Mouse (Mus musculus): ENCODE measurements at regions not wholly inside any gene's neighbourhood (a gene's known extent, or its start where the extent isn't known, plus 50 kb on each side); places are given as distances from the start of the nearest gene placed in this dataset.

DNA sequence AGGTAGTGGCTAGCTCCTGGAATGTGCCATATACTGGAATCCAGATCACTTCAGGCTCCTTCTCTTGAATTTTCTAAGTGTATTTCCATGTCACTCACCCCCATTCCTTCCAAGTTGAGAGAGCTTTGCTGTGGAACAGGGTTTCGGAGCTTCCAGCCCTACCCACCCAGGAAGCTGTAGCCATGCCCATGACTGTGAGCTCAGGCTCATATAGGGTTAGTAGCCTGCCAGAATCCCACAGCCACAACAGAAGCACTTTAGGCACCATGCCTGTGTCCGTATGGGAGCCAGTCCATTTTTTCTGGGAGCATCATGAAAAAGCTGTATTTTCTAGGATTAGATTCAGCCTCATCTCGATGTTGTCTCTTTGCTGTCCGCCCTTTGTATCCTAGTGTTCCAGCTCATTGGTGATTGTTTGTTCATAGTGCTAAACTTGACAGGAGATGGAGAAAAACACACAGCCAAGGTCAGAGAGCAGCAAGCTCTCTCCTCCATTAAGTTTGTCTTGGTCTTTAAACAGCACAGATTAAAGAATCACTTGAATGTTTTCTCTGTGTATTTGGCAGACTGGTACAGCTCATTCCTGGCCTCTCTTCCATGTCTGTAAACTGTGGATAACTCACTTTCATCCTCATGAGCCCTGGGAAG is 526.2 kb upstream of the 4930452B06Rik start:
- no peak for DNase-seq (ENCODE audit: low read depth, low spot score)

DNA sequence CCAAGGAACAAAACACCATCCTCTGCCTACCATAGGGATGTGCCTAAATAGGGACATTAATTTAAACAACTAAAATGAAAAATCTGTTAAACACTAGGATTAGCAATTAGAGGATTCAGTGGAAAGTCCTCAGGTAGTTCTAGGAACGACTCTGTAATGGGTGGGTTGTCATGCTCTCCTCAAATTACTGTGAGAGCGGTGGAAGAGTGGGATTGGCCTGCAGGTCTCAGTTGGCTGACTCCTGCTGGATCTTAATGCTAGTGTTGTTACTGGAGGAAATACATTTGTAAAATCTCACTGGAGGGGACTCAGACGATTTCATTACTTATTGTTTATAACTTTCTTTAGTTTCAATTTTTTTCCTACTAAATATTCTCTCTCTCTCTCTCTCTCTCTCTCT is 525.6 kb upstream of the 4930452B06Rik start:
- no peak for DNase-seq (ENCODE audit: low read depth, low spot score)

DNA sequence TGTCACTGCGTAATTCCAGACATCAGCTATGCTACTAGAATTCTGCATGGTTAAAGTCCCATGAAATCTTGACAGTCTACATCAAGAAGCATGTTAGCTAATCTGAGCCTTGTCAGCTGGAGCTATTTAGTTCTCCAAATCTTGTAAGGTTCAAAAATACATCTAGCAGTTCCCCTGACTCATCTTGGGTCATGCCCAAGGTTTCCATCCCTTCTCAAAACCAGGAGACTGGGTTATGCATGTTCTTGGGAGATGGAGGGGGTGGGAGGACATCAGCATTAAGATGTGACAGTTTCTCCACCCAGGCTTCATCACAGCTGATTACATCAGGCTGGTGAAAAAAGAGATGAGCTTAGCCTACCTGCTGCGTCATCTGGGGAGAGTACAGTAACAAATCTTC is 495.3 kb upstream of the 4930452B06Rik start:
- no peak for DNase-seq (ENCODE audit: low read depth, low spot score)

DNA sequence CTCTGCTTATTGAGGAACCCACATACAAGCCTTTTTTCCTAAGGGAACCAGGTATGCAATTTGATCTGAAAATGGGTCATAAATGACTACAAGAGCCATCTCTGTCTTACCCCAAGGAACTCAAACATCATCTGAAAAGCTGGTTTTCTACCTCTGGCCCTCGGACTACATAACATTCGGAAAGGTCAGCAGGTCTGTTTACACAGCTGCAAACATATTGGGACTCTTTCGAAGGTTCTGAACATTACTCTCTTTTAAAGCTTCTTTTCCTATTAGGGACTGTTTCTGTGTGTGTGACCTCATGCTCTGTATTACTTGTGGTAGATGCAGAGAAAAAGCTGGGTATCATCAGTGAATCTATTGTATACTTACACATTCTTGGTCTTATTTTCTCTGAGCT is 491.9 kb upstream of the 4930452B06Rik start:
- DNase-seq (ENCODE audit: low read depth, low spot score): no peak

DNA sequence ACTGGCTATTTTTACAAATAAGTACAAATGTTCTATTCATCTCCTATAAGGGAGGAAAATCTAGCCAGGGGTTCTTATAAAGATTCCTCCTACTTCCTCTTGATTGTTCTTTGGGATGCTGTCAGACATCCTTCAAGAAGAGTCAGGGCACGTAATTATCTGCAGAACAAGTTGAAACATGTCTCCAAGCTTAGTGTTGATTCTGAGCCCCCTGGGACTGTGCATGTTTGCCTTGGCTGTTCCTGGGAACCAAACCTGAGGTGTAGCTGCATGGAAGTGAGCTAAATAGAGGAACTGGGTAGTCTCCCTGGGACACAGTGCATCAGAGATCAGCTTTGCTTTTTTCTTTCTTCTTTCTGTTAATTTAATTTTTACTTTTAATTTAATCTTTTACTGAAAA is 484.8 kb upstream of the 4930452B06Rik start:
- DNase-seq (ENCODE audit: low read depth, low spot score): no peak

DNA sequence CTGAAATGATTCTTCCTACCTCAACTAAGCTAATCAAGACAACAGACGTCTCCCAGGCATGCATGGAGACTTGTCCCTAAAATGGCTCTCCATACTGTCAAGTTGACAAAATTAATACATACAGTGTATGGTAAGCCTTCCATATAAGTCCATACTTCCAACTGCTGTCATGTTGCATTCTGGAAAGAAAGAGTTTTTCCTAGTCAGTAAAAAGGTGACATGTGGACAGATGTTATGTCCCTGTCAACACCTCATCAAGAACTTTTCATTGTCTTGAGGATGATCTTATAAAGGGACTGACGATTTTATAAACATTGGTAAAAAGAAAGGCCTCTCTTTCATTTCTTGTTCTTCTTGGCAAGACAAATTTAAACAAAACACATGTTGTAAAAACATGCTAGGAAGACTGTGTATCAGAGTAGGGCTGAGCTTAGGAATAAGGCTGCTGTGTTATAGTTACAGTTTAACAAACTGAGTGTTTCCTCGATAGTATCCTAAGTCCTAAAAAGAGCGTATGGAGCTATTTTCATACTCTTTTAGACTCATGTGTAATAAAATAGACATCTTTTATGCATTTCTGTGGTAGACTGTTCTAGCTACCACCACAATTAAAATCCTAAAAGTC is 480.7 kb upstream of the 4930452B06Rik start:
- no peak for DNase-seq (ENCODE audit: low read depth, low spot score)

DNA sequence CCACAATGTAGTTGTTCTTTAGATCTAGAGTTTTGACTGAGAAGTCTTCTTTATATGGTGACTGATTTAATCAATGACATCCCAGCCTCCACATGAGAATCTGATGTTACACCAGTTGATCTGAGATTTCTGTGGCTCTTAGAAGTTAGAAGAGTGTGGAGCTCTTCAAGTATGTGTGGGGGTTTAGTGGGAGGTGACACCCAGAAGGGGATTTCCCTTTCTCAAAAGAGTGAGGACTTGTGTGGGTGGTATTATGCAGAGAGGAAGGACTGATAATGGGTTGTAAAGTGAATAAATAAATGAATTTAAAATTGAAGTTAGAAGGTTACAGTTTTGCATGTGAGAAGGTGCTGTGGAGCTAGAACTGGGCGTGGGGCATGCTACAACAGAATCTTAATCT is 439.7 kb upstream of the 4930452B06Rik start:
- no peak for DNase-seq (ENCODE audit: low read depth, low spot score)

DNA sequence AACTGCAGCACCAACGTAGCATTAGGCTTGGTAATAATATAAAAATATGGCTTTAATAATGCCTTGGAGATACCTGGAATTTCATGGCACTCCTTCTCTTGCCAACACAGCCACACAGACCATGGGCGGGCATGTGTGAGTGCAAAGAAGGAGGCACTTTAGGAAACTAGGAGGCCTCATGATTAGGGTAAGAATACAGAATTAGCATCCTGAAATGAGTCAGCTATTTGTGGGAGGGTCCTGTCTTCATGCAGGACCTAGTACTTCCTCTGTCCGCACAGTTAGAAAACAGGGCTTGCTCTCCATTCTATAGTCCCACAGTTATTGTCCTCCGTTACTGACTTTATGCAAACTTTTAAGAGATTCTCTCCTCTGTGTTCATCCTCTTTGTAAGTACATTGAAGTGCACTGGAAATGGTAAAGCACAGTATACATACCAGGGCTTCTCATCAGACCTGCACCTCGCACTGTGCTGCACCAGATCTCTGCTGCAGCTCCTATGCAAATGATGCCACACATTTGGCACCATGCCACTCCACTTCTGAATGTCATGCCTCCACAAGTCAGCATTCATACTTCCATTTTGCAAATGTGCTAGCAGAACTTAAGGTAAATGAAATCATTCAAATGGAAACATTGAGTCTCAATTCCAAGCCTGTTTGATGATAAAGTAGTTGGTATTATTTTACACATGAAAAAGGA is 423.7 kb upstream of the 4930452B06Rik start:
- no peak for DNase-seq (ENCODE audit: low read depth, low spot score)

DNA sequence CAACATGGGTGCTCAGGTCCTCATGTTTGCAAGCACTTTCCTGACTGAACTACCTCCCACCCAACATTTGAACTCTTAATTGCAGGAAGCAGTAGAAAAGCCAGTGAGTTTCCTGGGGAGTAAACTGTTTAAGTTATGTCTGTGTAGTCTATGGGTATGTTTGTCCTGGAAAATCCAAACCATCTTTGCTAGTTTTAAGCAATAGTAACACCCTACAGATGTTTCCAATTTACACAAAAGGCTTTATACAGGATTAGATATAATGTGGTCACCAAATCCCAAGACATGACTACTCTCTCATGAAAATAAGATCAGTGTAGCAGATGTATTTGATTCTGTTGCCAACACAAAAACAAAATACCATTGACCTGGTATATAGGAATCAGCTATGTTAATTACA is 421.1 kb upstream of the 4930452B06Rik start:
- no peak for DNase-seq (ENCODE audit: low read depth, low spot score)

DNA sequence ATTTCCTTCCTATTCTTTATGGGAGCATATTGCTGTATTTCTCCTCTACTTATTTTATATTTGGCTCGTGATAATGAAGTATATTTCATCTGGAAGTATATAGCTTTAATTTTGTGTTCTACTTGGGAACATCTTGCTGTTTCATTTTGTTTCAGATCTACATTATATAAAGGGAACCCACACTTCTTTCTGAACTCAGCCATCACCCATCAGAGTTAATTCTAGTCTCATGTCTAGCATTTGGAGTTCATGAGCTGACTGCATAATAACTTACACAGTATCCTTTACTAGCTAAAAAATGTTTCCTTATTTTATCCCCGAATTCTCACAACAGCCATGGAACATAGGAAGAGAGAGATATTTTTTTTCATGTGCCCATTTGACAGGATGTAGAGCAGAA is 413.6 kb upstream of the 4930452B06Rik start:
- no peak for DNase-seq (ENCODE audit: low read depth, low spot score)

DNA sequence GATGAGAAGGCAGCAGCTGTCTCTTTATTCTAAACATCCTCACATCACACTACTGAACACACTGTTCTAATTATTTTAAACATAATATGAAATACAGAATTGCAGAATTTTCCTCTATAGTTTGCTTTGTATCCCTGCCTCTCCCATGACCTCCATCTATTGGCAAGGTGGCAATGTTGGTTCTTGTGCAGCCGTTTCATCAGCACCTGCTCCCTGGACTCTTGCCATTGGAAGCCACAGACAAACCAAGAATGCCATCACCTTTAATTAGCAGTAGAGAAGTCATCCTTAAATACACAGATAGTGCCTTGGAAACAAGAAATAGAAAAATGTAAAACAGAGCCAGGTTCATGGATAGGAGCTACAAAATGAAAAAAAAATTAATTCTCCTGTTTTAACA is 413.0 kb upstream of the 4930452B06Rik start:
- DNase-seq (ENCODE audit: low read depth, low spot score): no peak

DNA sequence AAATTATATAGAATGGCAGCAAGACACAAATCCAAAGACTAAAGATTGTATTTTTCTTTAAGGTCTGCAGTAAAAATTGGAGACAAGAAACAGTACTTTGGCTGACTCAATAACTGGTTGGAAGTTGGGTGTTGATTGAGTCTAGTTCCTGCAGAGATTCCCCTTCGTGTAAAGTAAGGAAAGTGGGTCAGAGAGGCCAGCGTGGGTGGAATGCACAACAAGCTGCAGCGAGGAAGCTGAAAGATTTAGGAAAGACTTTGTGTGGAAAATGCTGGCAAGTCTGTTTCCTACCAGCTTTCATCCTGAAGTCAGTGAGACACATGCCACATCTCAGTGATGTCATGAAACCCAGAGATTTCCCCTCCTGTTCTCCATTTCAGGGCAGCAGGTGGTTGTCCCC is 405.1 kb upstream of the 4930452B06Rik start:
- no peak for DNase-seq (ENCODE audit: low read depth, low spot score)

DNA sequence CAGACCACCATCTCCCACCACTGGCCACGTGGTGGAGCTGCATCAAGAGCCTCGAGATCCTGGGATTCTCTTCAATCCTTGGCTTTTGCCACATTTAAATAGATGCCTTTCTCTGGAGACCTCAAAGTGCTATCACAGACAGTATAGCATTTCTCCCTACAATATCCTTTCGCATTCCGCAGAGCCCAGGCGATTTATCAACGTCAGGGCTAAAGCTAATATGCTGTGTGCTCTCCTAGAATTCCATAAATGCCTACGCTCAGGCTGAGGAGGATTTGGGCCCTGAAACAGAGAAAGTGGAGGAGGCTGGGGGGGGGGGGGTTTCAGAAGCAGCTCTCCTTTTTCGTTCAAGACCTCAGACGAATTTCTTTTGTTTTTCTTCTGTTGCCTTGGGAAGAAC is 394.0 kb upstream of the 4930452B06Rik start:
- no peak for DNase-seq (ENCODE audit: low read depth, low spot score)

DNA sequence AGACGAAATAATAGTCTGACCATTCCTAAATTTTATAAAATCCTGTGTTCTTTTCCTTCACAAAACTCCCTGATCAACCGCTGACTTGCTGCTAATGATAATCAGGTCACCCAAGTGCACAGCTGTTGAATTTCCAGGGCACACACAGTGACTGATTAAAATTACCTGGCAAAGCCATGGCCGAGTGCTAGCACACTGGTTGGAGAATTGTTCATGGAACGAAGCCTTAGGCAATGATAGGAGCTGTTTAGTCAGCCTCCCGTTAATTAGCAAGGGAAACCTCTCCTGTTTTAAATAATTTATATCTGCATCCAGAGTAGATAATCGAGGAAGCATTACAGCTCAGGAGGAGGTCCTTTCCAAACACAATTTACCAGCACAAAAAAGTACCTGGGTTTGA is 362.8 kb upstream of the 4930452B06Rik start:
- no peak for DNase-seq (ENCODE audit: low read depth, low spot score)

DNA sequence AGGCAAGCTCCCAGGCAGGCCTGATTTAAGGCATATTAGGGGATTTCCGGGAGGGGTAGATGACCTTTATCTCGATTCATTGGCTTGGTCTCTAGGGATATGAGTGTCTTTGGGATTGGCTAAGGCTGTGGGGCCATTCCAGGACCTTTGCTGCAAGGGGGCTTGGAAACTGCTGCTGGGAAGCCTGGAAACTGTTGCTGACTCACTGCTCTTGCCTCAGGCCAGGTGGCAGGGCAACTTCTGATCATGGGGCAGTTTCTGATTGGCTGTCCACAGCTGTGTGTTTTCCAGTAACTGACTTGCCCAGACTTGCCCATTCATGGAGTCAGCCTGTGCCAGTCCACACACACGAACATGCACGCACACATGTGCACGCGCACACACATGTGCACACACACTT is 349.8 kb upstream of the 4930452B06Rik start:
- DNase-seq (ENCODE audit: low read depth, low spot score): no peak

DNA sequence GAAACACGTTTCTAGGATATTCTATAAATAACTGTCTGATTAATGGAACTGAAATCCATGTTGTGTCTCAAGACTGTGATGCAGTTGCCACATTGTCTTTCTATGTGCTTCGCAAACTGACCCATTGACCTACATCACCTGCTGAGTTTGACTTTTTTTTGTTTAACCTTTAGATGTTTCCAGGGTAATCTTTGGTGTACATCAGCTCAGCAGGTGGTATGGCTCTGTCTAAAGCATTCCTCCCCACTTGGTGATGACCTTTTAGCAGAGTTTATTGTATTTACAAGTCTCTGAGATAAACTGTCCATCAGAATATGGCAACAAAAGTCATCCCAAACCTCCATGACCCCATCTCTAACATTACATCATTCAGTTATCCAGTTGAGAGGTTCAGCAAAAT is 337.0 kb upstream of the 4930452B06Rik start:
- DNase-seq (ENCODE audit: low read depth, low spot score): no peak

DNA sequence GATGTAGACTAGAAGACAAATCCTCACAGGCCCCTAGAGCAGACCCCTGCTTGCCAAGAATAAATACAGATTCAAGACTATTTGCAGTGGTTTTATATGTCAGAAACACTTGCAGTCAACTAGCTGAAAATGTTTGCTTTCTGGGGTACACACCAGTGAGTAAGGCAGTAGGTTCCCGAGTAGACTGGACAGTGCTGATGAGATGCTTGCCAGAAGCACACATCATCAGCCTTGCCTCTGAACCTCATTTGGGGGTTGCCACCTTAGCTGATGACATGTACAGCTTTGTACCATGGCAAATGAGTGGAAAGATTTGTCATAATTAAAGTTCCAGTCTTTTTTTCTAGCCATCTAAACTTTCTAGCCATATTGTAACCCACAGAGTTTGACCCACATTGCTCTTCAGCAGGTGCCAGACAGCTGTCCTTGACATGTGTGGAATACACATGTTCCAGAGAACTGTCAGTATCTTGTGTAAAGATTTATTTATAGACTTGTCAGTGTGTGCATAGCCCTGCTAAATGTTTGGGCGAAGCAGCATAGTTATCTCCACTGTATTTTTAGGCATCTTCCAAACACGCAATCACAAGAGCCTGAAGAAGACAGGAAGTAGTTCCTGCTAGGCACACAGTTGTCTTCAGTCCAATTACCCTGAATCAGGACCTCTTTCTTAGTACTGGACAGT is 334.5 kb upstream of the 4930452B06Rik start:
- no peak for DNase-seq (ENCODE audit: low read depth, low spot score)

DNA sequence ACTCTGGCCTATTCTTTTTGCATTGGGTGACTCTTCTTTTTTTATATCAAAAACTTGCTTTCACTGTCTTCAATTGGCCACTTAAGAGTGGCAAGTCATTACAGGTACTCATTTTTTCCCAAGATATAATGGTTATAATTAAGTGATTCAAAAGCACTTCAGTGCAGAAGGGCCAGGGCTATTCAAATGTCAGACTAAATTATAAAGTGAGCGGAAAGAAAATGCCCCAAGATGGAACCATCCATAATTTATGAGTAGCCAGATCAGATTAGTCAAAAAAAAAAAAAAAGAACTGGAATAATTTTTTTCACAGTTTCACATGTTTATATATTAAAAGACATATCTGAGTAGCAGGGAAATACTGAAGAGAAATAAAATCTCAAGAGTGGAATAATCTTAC is 333.8 kb upstream of the 4930452B06Rik start:
- no peak for DNase-seq (ENCODE audit: low read depth, low spot score)

DNA sequence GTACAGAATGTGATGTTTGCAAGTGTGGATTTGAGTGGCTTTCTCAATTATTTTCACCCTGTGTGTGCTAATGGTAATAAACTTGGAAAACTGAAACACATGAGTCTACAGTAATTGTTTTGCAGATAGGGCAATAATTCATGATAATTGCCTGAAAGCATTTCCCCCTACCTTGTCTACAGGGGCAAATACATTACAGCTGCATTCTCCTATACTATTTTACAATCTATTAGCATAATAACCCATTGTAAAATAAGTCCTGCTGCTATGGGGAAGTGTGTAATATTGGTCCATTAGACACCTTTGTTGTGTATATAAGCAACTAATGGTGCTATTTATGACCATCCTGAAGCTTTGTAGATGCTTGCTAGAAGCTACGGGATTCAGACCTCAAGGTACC is 327.4 kb upstream of the 4930452B06Rik start:
- DNase-seq (ENCODE audit: low read depth, low spot score): no peak

DNA sequence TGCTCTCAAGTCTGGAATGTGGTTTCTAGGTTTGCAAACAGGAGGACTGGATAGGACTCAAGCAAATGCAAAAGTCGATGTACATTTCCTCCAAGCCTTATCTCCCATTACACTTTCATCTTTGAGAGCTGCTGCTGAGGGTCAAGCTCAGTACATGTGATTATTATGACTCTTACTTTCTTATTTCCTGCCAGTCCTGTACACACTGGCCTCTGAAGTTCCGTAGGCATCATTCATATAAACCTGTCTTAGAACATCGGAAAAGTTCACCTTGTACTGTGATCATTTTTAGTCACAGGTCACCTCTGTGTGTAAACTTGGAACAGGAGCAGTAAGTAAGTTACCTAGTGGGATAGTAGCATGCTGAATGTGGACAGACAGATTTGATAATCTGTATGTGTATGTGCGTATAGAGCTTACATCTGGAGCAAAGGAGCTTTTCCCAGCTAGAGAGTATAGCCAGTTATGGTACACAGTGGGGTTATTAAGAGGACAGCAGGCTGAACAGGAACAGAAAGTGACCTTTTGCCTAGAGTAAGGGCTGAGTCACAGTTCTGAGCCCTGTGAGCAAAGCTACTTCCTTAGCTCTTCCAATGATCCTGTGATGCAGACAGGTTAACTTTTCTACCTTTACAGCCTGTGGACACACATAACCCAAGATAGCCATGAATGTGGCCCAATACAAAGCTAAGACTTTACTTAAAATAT is 319.2 kb upstream of the 4930452B06Rik start:
- DNase-seq (ENCODE audit: low read depth, low spot score): no peak

DNA sequence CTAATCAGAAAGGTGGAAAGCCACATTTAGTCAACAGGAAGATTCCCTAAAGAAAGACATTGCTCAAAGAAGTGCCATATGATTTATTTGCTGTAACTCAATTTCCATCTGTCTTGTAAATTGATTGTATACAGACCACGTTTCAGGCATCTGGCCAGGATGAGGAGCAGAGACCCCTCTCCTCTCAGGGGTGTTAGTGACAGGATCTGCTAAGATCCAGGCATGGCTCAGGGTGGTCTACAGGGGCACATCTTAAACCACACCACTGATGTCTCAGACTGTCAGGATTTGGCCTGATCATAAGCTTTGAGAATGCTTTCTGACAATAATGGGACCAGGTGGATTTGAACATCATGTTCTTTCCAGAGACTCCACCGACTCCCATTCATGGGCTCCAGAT is 295.5 kb upstream of the 4930452B06Rik start:
- DNase-seq (ENCODE audit: low read depth, low spot score): no peak

DNA sequence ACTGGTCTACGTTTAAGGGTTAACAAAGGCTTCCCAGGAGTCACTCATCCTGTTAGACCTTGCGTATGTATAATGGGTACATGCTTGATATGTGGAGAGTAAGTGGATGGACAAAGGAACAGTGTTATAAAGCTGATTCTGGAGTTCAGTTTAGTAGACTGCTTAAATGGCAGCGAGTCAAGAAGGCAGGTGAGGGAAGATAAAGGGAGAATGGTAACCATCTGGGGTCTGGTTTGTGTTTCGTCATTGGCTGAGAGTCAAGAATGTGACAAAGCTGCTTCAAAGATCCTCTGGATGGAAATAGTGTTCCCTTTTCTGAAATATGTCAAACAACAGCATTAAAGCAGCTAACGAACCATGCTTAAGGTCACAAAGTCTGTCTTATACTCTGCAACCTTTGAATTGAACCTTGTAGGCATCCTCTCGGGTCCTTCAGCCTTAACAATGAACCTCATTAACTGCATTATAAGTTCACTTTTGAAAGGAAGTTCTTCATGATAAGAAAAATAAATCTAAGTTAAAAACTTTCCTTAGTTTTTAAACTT is 286.9 kb upstream of the 4930452B06Rik start:
- DNase-seq (ENCODE audit: low read depth, low spot score): no peak

All from retina, adult 2 months (tissue).